Mouse (Mus musculus): ENCODE measurements around the gene Cox6a2.
A peak's percentile ranks its signal among the peaks of the same experiment; 100 is the strongest.

Cox6a2 gene

DNA sequence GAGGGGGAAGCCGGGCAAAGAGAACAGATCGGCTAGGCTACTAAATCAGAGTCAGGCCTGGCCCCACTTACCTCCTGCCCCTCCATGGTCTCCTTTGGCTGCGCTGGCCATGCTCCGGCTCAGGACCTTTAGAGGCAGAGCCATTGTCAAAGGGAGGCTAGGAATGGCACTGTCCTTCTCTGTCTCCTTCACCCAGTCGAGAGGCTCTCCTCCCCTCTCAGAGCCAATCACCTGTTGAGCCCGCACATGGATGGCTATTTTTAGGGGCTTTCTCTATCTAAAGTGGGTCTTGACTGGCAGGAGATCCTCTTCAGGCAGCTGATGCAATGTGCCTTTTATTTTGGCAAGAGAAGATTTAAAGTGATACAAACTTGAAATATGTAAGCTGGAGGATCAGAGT lies at the start of gene Cox6a2:
Gene Cox6a2 (minus strand): TSS at position 236 of the 400 bp plus-strand sequence.
- no peak for DNase-seq

DNA sequence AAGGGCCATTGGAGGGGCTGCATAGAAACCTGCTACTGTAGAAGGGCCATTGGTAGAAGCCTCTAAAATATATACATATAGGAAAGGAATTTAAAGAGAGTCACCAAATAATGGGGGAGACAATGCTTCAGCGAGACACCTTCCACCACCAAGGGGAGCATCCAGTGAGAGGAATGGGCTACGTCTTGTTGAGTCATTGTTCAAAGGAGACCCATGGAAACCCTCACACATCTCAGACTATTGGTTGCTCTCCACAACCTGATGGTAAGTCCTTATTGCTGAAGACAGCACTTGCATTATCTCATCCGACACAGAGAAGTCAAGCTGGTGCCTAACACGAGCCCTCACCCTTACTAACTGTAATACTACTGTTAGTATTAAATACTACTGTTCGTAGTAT lies 49.6 kb upstream of the Cox6a2 start:
- DNase-seq, result no peak

- no peak for DNase-seq
These were observed 48.8 kb upstream of the Cox6a2 start for GRCm38 (mm10) chr7:128254978-128255377.

GRCm38 (mm10) chr7:128252609-128253008 lies 46.4 kb upstream of the Cox6a2 start:
- DNase-seq, result peak; percentile 93

DNA sequence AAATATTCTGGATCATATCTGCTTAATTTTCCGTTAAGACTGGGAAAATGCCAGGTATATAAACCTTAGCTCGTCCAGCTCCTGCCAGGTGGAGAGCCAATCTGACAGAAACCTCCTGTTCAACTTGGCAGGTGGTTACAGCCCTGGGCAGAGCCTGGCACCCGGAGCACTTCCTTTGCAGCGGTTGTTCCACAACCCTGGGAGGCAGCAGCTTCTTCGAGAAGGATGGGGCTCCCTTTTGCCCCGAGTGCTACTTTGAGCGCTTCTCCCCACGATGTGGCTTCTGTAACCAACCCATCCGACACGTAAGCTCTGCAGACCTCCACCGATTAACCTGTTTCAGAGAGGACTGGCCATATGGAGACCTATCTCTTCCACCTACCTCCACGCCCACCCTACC lies 45.8 kb upstream of the Cox6a2 start:
- peak; percentile 35 to 46 for DNase-seq

- no peak for DNase-seq
These were observed 43.8 kb upstream of the Cox6a2 start for GRCm38 (mm10) chr7:128249998-128250397.

DNA sequence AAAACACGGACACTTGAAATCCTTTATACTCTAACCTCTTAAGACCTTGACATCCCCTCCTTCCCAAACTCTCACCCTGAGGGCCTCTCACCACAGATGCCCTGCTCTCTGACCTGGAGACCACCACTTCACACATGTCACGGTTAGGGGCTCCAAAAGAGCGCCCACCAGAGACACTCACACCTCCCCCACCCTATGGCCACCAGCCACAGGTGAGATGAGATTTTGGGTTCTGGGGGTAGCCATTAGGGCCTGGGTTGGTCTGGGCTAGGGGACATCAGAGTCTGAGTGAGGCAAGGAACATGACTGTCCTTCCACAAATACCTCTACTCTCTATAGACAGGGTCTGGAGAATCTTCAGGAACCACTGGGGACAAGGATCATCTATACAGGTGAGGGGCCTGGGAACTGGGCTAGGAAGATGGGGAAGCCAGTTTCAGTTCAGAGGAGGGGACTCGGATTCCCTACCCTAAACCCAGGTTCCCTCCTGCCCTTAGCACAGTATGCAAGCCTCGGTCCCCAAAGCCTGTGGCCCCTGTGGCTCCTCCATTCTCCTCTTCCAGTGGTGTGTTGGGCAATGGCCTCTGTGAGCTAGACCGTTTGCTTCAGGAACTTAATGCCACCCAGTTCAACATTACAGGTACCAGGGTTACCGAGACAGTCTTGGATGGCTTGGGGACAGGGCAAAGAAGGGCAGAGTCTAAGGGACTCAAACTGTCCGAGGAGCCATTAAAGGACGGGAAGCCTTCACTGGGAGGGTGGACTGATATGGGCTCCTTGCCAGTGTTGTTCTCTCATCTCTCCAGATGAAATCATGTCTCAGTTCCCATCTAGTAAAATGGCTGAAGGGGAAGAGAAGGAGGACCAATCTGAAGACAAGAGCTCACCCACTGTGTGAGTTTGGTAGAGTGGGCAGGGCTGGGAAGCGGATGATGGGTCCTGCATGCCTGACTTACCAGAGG lies 42.2 kb upstream of the Cox6a2 start:
- DNase-seq, result no peak

DNA sequence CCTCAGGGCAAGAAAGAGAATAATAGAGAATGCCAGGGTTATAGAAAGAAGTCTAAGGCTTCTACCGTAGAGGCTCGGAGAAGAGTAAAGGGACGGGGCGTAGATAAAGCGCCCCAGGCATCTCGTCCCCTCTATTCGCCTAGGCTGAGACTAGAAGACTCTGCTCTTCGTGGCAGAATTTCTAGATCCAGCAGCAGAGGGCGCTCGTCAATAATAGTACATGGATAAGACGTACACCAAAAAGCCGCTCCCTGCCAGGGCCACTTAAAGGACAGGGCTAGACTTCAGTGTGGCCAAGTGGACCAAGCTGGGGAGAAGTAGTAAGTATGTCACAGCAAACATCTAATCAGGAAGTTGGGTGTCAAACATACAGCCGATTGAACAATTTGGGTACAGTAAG lies 41.3 kb upstream of the Cox6a2 start:
- DNase-seq, result peak; percentile 69 to 73

- DNase-seq, result no peak
These were observed 40.6 kb upstream of the Cox6a2 start, which contains the start of gene Tgfb1i1 for GRCm38 (mm10) chr7:128246496-128247391. Gene Tgfb1i1, plus strand, starts transcription at chr7:128246812.

DNA sequence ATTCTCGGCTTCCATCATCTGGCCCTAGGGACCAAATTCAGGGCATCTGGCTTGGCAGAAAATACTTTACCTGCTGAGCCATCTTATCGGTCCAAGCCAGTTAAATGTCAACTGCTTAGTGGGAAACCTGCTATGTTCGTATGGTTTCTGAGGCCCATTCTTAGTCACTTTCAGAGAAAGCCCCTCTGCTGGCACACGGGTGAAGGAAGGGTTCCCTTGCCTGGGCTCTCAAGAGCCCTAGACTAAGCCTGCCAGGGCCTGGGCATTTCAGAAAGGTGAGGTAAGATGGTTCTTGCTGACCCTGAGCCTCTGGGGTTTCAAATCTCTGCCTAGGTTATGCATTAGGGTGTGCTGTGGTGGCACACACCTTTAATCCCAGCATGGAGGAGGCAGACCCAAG lies 39.4 kb upstream of the Cox6a2 start:
- no peak for DNase-seq

- no peak for DNase-seq
These were observed 38.3 kb upstream of the Cox6a2 start for GRCm38 (mm10) chr7:128244410-128245025.

DNA sequence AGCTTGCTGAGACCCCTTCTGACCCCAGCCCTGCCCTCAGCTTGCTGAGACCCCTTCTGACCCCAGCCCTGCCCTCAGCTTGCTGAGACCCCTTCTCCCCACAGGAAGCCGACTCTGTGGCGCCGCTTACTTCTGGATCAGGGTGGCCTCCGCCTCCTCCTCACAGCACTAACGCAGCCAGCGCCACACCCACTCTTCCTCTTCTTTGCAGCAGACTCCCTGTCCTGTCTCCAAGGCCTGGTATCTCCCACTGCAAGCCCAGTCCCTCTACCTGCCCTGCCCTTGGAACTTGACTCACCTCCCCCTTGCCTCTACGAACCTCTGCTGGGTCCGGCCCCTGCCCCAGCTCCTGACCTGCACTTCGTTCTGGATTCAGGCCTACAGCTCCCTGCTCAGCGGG lies 37.7 kb upstream of the Cox6a2 start:
- DNase-seq, result no peak

DNA sequence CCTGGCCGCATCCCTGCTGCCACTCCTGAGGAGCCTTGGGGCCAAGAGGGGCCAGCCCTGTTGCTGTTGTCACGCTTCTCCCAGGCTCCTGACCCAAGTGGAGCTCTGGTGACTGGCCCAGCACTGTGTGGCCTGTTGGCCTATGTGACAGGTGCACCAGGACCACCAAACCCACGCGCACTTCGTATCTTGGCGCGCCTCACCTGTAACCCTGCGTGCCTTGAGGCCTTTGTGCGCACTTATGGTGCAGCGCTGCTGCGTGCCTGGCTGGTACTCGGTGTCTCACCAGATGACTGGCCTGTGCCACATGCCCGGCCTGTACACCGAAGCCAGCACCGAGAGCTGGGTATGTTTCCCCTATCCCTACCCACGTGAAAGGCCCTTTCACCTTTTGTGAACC lies 36.1 kb upstream of the Cox6a2 start:
- no peak for DNase-seq

DNA sequence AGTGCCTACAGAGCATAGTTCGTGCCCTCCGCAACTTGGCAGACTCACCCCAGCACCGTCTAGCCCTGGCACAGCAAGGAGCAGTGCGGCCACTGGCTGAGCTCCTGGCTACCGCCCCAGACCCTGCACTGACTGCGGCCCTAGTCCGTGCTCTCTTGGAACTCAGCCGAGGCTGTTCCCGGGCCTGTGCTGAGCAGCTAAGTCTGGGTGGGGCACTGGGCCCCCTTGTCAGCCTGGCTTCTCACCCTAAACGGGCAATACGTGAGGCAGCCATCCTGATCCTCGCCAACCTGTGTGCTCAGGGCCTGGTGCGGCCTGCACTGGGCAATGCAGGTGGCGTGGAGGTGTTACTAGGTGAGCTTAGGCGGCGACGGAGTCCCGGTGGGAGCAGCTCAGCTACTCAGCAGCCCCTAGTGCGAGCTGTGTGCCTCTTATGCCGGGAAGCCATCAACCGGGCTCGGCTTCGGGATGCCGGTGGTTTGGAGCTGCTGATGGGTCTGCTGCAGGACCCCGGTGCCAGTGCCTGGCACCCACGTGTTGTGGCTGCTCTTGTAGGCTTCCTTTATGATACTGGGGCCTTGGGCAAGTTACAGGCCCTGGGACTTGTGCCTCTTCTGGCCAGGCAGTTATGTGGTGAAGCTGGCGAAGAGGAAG lies 34.1 kb upstream of the Cox6a2 start:
- no peak for DNase-seq

DNA sequence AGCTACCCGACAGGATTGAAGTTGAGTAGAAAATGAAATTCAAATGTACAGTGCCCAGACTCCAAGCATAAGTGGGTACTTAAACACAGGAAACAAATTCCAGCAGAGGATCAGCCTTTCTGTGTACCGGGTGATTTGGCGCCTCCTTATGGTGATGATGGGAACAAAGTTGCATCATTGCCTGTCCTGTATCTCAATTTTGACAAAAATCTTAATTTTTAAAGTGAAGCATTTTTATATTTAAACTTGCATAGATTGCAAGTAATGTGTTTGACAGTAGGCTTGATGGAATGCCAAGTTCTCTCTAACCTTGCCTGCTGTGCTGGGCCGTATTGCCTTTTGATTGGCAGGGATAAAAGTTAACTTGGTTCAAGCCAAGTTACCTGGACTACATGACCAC lies 32.8 kb upstream of the Cox6a2 start:
- DNase-seq, result peak in 1 of 2 experiments; percentile 39

- DNase-seq, result peak; percentile 100
These were observed 32.0 kb upstream of the Cox6a2 start, which contains the start of gene 9130023H24Rik for GRCm38 (mm10) chr7:128237927-128238778. Gene 9130023H24Rik, minus strand, starts transcription at chr7:128238031.

DNA sequence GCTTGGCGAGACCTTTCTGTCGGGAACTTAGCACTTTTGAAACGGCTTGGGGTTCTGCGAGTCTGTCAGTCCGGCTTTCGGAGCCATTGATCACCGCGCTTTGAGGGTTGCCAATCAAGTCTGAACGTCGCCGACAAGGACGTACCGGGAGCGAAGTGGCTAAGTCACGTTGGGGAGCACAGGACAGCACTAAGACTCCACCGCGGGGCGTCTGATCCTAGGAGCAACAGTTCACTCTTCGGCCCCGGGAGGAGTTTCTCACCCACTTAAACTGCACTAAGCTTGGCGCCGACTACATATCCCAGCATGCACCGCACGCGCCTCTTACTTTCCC lies 31.4 kb upstream of the Cox6a2 start:
- DNase-seq, result no peak

- DNase-seq, result peak; percentile 82 to 83
These were observed 30.8 kb upstream of the Cox6a2 start, which contains the start of gene Armc5 for GRCm38 (mm10) chr7:128236856-128237592. Gene Armc5, plus strand, starts transcription at chr7:128237342.

GRCm38 (mm10) chr7:128236426-128236825 lies 30.2 kb upstream of the Cox6a2 start:
- DNase-seq, result no peak

DNA sequence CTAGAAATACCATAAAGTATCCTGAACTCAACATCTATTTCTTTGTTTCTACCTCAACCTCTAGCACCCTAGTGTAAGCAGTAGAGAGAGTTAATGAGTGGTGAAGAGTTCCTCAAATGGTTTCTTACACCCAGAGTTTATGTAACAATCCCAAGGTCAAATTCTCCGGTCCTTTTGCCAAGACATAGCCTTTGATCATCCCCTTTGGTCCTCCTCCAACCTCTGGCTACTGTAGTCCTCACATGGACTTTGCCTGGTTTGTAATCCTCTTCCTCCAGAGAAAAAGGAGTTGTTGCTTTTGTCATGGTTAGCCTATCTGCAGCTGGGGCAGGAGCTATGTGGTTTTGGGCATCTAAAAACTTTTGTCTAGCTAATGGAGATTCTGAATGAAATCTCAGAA lies 29.3 kb upstream of the Cox6a2 start:
- DNase-seq, result no peak

DNA sequence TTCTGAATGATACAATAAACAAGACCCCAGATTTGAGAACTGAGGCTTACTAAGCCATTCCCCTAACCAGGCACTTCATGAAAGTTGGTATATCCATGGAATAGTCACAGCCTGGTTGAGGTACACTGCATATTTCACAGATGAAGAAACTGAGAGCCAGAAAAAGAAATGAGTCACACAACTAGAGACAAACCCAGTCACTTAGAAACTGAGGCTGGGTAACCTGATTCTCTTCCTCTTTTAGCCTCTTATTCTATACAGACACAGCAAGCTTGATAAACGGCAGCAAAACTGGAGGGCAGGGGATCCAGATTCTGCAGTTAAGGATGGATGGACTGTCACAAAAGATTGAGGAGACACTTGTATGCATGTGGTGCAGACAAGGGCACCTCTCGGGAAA lies 28.6 kb upstream of the Cox6a2 start:
- DNase-seq, result no peak
